Mouse (Mus musculus) embryonic fibroblast, embryonic 13.5 days (primary cell): ENCODE measurements around the gene Gpr137c. TPM values are rescaled to one million over a fixed set of nuclear protein-coding genes. Genes with fewer than 3 reads are reported as not detected.

Experiments used
- H3K27ac ChIP-seq: 2 replicates; pipeline ENCODE4 v1.5.1; 2012; ENCODE audit warnings: low read length, control low read depth, inconsistent platforms; ENCODE audit not compliant: insufficient read depth
- H3K4me1 ChIP-seq: 2 replicates; pipeline ENCODE4 v1.6.1; 2011; ENCODE audit warnings: low read length; ENCODE audit not compliant: control insufficient read depth, insufficient read depth
- H3K4me3 ChIP-seq: 2 replicates; pipeline ENCODE4 v1.5.1; 2011; ENCODE audit warnings: mild to moderate bottlenecking, control low read depth, low read length; ENCODE audit not compliant: insufficient read depth
- CTCF ChIP-seq: IDR thresholded peaks from 2 replicates; pipeline ENCODE4 v1.5.1; 2011; ENCODE audit warnings: mild to moderate bottlenecking, control low read depth, low read length, moderate library complexity, borderline replicate concordance; ENCODE audit not compliant: insufficient read depth
- POLR2A ChIP-seq: IDR thresholded peaks from 2 replicates; pipeline ENCODE4 v1.6.1; 2011; ENCODE audit warnings: low read depth, mild to moderate bottlenecking, control low read depth, low read length, moderate library complexity
- polyA plus RNA-seq: library from polyadenylated mRNA; stranded (reverse); fragments of >200 nt; gene quantifications from 2 replicates; pipeline ENCODE4 v1.2.4, GENCODE M21; 2011; ENCODE audit warnings: low read depth; ENCODE audit not compliant: missing spikeins, insufficient read length

Gene Gpr137c
- polyA plus RNA-seq, 1 experiment = 4.9 TPM

DNA sequence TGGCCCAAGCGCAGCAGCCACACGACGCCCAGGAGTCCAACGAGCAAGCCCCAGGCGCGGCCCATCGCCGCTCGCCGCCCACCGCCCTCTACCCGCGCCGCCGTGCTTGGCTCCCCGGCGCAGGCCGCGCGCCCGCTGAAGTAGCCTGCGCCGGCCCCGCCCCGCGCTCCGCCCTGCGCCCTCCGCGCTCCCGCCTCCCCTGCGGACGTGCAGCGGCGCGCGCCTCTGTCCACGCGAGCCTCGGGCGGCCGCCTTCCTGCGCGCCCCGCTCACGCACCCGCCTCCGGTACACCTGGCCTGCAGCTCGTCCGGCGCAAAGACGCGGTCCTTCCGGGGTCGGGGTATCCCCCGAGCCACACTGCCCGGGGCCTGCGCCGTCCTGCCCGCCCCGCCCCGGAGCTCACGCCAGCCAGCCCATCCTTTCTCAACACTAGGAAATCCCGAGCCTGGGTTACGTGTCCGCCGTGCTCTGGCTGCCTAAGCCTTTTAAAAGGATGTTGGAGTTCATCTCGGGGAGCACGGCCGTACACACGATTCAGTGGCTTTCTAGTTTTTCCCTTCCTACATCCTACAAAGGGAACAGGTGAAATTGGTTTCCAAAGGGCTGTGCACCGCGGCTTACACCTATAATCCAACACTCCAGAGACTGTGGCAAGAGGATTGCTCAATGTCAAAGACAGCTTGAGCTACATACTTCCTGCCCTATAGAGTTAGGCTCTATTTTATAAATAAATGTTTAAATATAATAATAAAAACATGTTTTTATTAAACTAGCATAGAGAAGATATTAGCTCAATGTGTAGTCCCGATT is 99.1 kb downstream of the Gpr137c start, which contains the start of gene Ero1l:
Ero1l (minus strand) TSS at position 346 of the 811 bp plus-strand sequence.
- TF ChIP-seq CTCF (no peak), POLR2A (peak; percentile 91)
- Histone ChIP-seq H3K27ac (peak within 1 kb of the TSS; percentile 93), H3K4me1 (peaks cover 7% of the 10 kb centered on the region), H3K4me3 (peak within 1 kb of the TSS; percentile 83)

DNA sequence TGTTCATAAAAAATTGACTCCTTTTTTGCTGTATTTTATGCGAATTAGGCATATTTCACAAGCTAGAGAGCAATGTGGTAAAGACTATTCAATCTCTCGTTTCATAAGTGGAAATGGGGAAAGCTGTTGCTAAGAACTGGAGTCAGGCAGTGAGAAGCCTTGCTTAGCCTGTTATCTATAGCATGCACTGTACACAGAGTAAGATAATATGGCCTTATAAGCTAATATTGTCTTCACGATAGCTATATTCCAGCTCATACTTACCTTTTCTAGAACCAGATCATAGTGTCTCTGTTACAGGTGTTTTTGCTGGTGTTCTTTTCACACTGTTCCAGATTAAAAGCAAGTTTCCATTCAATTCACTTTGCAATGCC is 99.7 kb downstream of the Gpr137c start:
- Histone ChIP-seq H3K4me3 (no peak overlapping the region), H3K4me1 (peaks cover 7% of the 10 kb centered on the region), H3K27ac (peak overlapping the region; percentile 9; the same call in 1 of the 2 replicates)
- TF ChIP-seq POLR2A = no peak
- no peak for TF ChIP-seq CTCF

DNA sequence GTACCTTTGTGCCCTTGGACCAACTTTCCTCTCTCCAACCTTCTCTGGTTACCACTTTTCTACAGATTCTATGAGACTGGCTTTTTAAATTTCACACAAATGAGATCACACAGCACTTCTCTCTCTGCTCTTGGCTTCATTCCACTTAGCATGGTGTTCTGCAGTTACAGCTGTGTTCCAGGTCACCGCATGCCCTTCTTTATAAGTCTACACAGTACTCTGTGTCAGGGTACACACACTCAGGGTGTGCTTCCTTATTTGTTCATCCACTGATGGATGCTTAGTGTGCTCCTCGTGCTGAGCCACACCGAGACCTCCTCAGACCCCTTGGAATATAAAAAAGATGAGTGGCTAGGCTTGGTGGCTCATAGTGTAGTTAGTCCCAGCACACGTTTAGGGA is 100.6 kb downstream of the Gpr137c start:
- no peak for TF ChIP-seq CTCF
- TF ChIP-seq POLR2A = no peak
- H3K4me3 ChIP-seq = no peak overlapping the region
- peaks cover 9% of the 10 kb centered on the region for H3K4me1 ChIP-seq
- H3K27ac ChIP-seq = peak overlapping the region; percentile 99

DNA sequence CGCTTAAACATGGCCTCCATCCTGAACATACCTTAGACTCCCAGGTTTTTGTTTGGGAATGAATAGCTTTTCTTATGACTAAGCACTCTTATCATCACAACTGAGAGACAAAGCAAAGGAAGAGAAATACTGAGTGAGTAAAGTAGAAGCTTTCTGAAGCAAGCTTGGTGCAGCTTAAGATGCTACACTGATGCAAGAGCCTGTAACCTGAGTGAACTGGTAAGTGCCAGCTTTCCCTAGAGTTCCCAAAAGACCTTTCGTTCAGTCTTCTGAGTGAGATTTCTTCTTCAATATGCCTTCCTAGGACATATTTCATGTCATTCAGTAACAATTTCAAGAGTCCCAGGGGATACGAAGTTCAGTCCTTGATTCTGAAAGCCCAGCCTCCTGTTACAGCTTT is 101.5 kb downstream of the Gpr137c start:
- Histone ChIP-seq H3K4me1 (peaks cover 9% of the 10 kb centered on the region), H3K27ac (peak overlapping the region; percentile 99), H3K4me3 (no peak overlapping the region)
- no peak for TF ChIP-seq CTCF
- TF ChIP-seq POLR2A = no peak

DNA sequence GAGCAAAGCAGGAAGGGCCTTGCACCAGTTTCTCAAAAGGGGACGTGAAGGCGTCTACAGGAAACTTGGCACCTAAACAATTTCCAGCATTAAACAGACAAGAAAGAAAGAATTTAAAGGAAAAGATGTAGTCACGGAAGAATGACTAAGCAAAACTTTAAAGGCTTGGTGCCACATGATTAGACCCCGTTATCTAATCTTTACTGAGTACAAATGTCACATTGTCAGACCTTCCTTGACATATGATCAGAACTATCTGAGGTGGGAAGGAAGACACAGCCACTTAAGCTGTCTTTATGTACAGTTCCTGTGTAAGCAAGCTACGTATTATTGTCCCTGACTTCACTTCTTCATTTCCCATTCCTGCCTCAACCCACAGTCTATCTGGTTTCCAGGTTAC is 102.1 kb downstream of the Gpr137c start:
- H3K27ac ChIP-seq = peak overlapping the region; percentile 99
- H3K4me3 ChIP-seq = no peak overlapping the region
- H3K4me1 ChIP-seq = peaks cover 9% of the 10 kb centered on the region
- TF ChIP-seq CTCF = no peak
- no peak for TF ChIP-seq POLR2A

DNA sequence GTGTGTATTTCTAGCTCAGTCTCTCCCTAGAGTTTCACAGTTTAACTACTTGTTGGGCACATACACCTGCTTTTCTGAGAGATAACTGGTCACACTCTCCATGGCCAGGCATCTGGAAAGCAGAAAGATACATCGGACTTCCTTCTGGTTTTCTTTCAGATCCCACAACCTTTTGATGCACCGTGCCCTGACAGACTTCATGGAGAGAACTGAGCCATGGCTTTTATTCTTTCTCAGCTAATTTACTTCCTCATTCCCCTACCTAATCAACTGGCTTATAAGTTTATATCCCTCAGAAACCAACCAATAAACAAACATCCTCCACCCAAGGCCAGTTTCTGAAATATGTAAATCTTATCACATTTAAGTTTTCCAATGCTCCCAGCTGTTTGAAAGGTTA is 102.9 kb downstream of the Gpr137c start:
- TF ChIP-seq CTCF (no peak), POLR2A (no peak)
- no peak overlapping the region; the same call in 1 of the 2 replicates for H3K27ac ChIP-seq
- peaks cover 9% of the 10 kb centered on the region for H3K4me1 ChIP-seq
- no peak overlapping the region for H3K4me3 ChIP-seq

DNA sequence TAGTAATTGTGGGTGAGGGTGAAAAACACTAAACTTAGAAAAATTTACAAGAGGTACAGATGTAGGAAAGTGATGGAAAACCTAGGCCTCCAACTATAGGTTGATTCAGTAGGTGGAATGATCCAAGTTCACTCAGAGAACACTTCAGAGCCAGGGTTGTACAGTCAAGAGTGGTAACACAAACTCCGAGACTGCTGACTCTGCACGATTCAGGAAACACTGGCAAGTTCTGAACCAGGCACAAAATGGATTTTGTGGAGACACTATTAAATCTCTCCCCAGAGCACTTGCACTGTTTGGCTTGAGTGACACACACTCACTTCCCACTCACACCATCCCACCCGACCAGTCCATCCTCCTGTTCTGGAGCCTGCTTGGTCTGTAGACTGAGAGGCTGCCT is 103.8 kb downstream of the Gpr137c start:
- TF ChIP-seq CTCF = no peak
- no peak for TF ChIP-seq POLR2A
- Histone ChIP-seq H3K4me3 (no peak overlapping the region), H3K27ac (no peak overlapping the region), H3K4me1 (peaks cover 9% of the 10 kb centered on the region)

DNA sequence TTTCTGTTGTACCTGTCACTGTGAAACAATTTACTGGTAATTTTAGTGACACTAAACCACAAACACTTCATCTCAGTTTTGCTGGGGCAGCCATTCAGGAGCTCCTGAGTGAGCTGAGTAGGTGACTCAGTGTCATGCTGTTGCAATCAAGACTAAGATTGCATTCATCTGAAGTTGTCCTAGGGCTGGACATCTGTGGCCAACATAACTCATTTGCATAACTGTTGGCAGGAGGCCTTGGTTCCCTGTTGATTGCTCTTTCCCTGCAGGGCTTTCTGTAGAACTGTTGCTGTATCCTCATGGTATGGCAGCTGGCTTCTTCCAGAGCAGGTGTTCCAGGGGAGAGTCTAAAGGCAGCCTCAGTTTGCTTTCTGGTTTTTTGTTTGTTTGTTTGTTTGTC is 106.0 kb downstream of the Gpr137c start:
- TF ChIP-seq POLR2A = no peak
- no peak overlapping the region for H3K4me3 ChIP-seq
- peaks cover 3% of the 10 kb centered on the region for H3K4me1 ChIP-seq
- no peak overlapping the region for H3K27ac ChIP-seq

DNA sequence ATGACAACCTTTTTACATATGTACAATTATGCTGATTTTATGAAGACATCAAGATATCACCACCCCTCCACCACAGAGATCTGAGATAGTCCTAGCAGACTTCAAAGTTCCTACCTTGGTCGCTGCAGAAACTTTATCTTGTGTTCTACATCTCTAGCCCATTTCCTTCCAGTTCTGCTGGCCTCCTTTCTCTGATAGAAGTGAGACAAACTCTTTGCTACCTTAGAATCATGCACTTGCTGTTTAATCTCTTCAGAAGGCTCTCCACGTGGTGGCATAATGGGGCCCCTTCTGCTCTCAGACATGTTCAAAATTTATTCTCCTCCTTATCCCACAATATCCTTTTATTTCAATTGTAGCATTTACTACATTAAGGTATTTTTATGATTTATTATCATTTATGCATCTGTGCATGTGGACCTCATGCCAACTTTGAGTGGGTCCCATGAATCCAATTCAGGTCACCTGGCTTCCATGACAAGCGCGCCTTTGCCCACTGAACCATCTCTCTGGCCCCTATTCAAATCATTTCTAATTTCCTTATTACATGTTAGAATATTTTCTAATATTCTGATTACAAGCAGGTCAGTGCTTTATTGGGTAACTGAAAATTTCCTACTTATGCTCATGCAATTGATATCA is 108.7 kb downstream of the Gpr137c start:
- TF ChIP-seq CTCF = no peak
- TF ChIP-seq POLR2A = no peak
- peaks cover 7% of the 10 kb centered on the region; the same call in 1 of the 2 replicates for H3K4me1 ChIP-seq
- no peak overlapping the region for H3K27ac ChIP-seq
- no peak overlapping the region for H3K4me3 ChIP-seq

DNA sequence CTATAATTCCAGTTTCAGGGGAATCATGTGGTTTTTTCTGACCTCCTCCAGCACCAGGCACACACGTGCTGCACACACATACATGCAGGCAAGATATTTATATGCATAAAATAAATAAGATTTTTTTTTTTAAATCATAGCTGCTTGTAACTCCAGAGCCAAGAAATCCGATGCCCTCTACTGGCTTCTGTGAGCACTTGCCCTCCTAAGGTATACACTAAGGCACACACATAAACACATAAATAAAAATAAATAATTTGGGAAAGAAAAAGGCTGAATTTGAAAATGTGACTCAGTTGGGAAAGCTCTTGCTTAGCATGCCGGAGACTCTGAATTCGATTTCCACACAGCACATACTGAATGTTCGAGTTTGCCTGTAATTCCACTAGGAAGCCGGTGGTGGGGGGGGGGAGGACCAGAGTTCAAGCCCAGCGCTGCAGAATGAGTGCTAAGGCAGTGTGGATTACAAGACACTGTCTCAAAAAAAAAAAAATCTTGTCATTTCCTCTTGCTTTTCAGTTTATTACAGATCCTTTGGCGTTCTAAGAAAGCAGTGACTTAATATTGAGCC is 109.6 kb downstream of the Gpr137c start:
- peaks cover 7% of the 10 kb centered on the region; the same call in 1 of the 2 replicates for H3K4me1 ChIP-seq
- peak overlapping the region; percentile 35 for H3K4me3 ChIP-seq
- TF ChIP-seq POLR2A (no peak), CTCF (no peak; the same call in 1 of the 2 replicates)
- peak overlapping the region; percentile 6 for H3K27ac ChIP-seq
